Mouse (Mus musculus): ENCODE measurements at regions not wholly inside any gene's neighbourhood (a gene's known extent, or its start where the extent isn't known, plus 50 kb on each side); places are given as distances from the start of the nearest gene placed in this dataset.
A peak's percentile ranks its signal among the peaks of the same experiment; 100 is the strongest.

DNA sequence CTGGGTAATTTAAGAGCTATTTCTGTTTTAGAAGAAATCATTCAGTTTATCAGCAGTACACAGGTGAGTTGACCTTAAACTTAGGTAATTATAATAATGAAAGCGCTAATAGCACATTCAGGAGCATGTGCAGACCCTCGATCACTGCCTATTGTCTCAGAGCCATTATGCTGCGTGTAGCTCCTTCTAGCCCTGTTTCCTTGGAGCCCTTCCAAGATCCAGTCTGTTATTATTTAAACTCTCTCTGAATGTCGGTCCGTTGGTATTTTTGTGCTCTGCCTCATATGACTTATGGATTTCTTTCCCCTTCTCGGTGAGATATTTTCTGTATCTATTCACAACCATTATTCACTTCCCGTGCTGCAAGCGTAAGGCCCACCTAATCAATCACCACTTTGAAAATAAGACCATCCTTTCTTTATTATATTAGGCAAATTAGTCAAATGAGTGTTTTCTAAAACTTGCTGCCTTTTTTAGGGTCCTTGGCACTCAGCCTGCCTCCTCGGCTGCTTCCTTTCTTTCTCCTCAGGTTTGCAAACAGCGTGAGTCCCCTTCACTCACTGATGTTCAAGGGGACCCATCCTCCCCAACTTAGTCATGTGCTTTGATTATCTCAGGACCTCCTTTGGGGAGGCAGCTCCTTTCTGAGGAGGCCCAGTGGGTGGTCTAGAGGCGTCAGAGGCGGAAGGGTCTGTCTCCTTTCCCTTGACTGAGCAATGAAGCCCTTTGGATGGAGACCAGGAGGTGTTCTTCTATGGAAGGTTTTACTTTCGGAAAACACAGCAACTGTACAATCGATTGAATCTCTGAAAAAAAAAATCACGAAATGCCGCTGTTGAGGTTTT is 152.9 kb downstream of the Cdca7 start:
- H3K9ac ChIP-seq (ENCODE audit: low read depth, low read length) = no peak overlapping the region
- H3K36me3 ChIP-seq (ENCODE audit: control insufficient read depth, insufficient read depth, low read length) = no peaks in the 10 kb centered on the region
- peaks cover 5% of the 10 kb centered on the region; the same call in 1 of the 2 replicates for H3K4me1 ChIP-seq (ENCODE audit: control insufficient read depth, insufficient read depth, low read length)
- H3K27ac ChIP-seq (ENCODE audit: low read depth, low read length) = peak overlapping the region; percentile 17; the same call in 1 of the 2 replicates
- WGBS = 57% methylated on average over 16 of the region's 16 CpGs
- H3K4me2 ChIP-seq (replicated peaks; ENCODE audit: low read depth, low read length) = peak overlapping the region; percentile 17; the same call in 1 of the 2 replicates
- ATAC-seq (ENCODE audit: low FRiP score, low TSS enrichment) = no peak
- no peaks in the 10 kb centered on the region for H3K27me3 ChIP-seq (ENCODE audit: control insufficient read depth, insufficient read depth, low read length)
- no peaks in the 10 kb centered on the region for H3K9me3 ChIP-seq (ENCODE audit: control insufficient read depth, low read length)
- H3K4me3 ChIP-seq (ENCODE audit: low read length) = no peak overlapping the region

DNA sequence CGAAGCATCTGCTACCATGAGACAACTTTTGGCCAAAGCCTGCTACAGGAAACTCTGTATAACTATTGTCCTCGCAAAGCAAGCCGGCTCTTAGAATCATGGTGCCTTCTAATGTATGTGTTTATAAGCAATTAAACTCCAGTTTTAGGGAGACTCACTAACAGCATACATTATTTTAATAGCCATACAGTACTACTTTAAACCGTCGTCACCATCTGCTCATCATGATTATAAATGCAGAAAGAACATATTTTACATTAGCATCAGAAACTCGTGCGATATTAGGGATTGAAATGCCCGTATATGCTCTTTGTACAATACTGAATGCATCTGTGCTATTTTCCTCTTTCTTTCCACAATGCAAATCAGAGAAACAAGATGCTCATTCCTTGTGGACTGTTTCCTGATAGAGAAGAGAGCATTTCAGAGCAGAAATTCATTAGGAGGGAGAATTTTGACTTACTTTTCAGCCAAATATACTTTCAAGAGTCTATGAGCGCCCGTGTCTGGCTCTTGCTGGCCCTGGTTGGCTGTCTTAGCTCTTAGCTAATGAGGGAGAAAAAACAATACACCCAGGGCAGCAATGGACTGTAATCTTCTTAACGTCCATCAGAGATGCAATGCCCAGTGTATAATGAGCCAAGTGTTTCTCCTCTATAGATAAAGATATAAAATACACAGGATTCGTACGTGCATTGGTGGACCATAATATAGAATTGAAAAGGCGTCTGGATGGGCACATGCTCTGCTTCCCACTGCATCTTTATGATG is 153.9 kb downstream of the Cdca7 start:
- H3K27ac ChIP-seq (ENCODE audit: low read depth, low read length) = no peak overlapping the region
- no peak overlapping the region for H3K9ac ChIP-seq (ENCODE audit: low read depth, low read length)
- no peak overlapping the region for H3K4me3 ChIP-seq (ENCODE audit: low read length)
- 86% methylated on average over 14 of the region's 14 CpGs for WGBS
- ATAC-seq (ENCODE audit: low FRiP score, low TSS enrichment) = no peak
- H3K4me1 ChIP-seq (ENCODE audit: control insufficient read depth, insufficient read depth, low read length) = peaks cover 5% of the 10 kb centered on the region; the same call in 1 of the 2 replicates
- no peaks in the 10 kb centered on the region for H3K9me3 ChIP-seq (ENCODE audit: control insufficient read depth, low read length)
- no peaks in the 10 kb centered on the region for H3K27me3 ChIP-seq (ENCODE audit: control insufficient read depth, insufficient read depth, low read length)
- H3K36me3 ChIP-seq (ENCODE audit: control insufficient read depth, insufficient read depth, low read length) = no peaks in the 10 kb centered on the region
- H3K4me2 ChIP-seq (replicated peaks; ENCODE audit: low read depth, low read length) = no peak overlapping the region

DNA sequence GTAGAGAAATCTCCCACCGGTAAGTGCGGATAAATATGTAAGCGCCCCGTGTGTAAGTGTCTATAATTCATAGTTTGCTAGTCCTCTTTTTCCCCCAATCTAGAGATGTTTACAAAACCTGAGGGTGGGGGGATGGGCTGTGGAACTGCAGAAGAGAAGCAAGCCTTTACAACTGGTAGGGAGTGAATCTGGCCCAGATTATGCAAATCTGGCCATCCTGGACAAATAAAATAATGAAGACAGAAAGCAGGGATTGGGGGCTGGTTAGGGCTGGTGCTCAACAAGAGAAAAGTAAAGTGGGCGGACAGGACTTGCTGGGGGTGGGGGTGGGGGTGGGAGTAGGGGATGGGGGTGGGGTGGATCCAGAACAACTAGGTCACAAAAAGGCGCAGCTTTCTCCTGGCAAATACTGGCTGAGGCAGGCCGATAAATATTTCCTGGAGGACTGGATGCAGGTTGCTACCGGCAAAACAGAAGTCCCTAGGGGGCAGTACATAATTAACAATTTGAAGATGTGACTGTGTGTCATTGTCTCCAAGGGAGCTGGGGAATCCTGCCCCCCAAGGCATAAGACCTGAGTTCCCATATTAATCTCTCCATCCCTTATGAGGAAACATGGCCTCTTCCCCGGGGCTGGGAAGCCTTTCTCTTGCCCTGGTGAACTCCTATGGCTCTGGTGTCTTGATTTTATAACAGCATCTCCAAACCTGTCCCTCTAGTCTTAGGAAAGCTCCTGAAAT is 162.1 kb downstream of the Cdca7 start:
- no peaks in the 10 kb centered on the region for H3K9me3 ChIP-seq (ENCODE audit: control insufficient read depth, low read length)
- H3K27ac ChIP-seq (ENCODE audit: low read depth, low read length) = no peak overlapping the region
- no peaks in the 10 kb centered on the region; the same call in 1 of the 2 replicates for H3K27me3 ChIP-seq (ENCODE audit: control insufficient read depth, insufficient read depth, low read length)
- no peak overlapping the region for H3K4me2 ChIP-seq (replicated peaks; ENCODE audit: low read depth, low read length)
- no peak for ATAC-seq (ENCODE audit: low FRiP score, low TSS enrichment)
- no peak overlapping the region for H3K4me3 ChIP-seq (ENCODE audit: low read length)
- H3K9ac ChIP-seq (ENCODE audit: low read depth, low read length) = no peak overlapping the region
- 61% methylated on average over 9 of the region's 9 CpGs for WGBS
- no peaks in the 10 kb centered on the region for H3K36me3 ChIP-seq (ENCODE audit: control insufficient read depth, insufficient read depth, low read length)
- H3K4me1 ChIP-seq (ENCODE audit: control insufficient read depth, insufficient read depth, low read length) = no peaks in the 10 kb centered on the region

DNA sequence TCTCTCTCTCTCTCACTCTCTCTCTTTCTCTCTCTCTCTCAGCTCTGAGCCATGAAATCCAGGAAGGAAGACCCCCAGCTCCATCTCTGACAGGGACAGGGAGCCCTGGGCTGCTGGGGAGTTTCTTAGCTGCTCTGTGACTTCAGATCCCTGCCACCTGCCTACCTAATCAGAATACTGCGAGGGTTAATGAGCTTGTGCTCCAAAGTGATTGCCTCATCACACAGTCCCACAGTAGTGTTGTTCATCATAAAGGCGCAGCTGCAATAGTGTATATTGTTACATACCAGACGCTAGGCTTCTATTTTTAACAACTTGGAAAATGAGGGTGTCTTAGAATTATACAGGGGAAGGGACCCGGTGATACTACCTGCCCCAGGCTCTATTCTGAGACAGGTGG is 163.1 kb downstream of the Cdca7 start:
- Histone ChIP-seq H3K27ac (ENCODE audit: low read depth, low read length) (no peak overlapping the region), H3K27me3 (ENCODE audit: control insufficient read depth, insufficient read depth, low read length) (no peaks in the 10 kb centered on the region; the same call in 1 of the 2 replicates), H3K4me2 (replicated peaks; ENCODE audit: low read depth, low read length) (no peak overlapping the region), H3K4me1 (ENCODE audit: control insufficient read depth, insufficient read depth, low read length) (no peaks in the 10 kb centered on the region), H3K36me3 (ENCODE audit: control insufficient read depth, insufficient read depth, low read length) (no peaks in the 10 kb centered on the region), H3K4me3 (ENCODE audit: low read length) (no peak overlapping the region), H3K9ac (ENCODE audit: low read depth, low read length) (no peak overlapping the region), H3K9me3 (ENCODE audit: control insufficient read depth, low read length) (no peaks in the 10 kb centered on the region)
- WGBS = 59% methylated on average over 4 of the region's 4 CpGs
- ATAC-seq (ENCODE audit: low FRiP score, low TSS enrichment) = no peak

DNA sequence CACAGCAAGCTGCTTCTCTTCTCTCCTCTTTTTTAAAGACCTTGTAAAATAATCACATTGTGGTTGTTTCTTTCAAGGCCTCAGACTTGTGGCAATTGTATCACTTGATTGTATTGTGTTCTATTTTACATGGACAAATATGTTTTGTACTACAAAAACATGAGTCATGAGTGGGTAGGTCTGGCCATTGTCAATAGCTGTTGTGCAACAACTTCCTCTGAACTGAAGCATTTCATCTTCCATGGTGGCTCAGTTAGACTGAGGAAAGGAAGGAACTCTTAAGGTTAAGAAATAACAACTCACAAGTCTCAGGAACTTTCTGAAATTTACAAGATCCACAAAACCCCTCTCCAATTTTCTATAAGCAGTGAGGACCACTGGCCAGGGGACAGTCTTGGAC is 165.3 kb downstream of the Cdca7 start:
- H3K27me3 ChIP-seq (ENCODE audit: control insufficient read depth, insufficient read depth, low read length) = no peaks in the 10 kb centered on the region; the same call in 1 of the 2 replicates
- H3K4me2 ChIP-seq (replicated peaks; ENCODE audit: low read depth, low read length) = no peak overlapping the region
- no peak overlapping the region for H3K27ac ChIP-seq (ENCODE audit: low read depth, low read length)
- ATAC-seq (ENCODE audit: low FRiP score, low TSS enrichment) = no peak
- no peak overlapping the region for H3K4me3 ChIP-seq (ENCODE audit: low read length)
- H3K9ac ChIP-seq (ENCODE audit: low read depth, low read length) = no peak overlapping the region
- H3K36me3 ChIP-seq (ENCODE audit: control insufficient read depth, insufficient read depth, low read length) = no peaks in the 10 kb centered on the region
- no peaks in the 10 kb centered on the region for H3K9me3 ChIP-seq (ENCODE audit: control insufficient read depth, low read length)
- H3K4me1 ChIP-seq (ENCODE audit: control insufficient read depth, insufficient read depth, low read length) = no peaks in the 10 kb centered on the region

DNA sequence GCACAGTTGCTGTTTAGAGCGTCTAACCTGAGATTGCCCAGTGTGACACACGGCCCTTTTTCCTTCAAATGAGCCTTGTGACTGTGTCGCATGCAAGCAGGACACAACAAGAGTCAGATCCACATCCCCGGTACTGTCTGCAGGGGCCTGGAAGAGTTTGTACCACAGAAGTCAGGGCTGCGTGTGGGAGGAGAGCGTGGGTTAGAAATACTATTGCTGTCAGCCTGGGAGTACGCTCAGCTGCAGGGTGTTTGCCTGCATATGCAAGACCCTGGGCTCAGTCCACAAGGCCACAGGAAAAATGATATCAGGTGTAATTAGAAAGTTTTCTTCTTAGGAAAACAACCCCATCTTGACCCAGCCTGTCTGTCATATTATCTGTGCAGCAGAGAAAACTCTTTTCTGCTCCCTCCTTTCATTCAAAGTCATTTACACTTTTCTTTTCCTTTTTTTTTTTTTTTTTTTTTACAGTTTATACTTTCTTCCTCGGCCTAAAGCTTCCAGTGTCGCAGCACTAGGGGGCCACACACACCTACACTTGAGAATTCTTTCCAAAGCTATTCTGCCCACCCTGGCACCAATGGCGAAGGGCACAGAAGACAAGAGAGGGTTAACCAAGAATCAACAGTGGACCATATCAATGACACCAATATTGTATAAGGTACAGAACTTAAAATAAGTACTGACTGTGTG is 168.3 kb downstream of the Cdca7 start:
- H3K27me3 ChIP-seq (ENCODE audit: control insufficient read depth, insufficient read depth, low read length) = no peaks in the 10 kb centered on the region; the same call in 1 of the 2 replicates
- no peaks in the 10 kb centered on the region for H3K9me3 ChIP-seq (ENCODE audit: control insufficient read depth, low read length)
- no peak for ATAC-seq (ENCODE audit: low FRiP score, low TSS enrichment)
- no peaks in the 10 kb centered on the region for H3K4me1 ChIP-seq (ENCODE audit: control insufficient read depth, insufficient read depth, low read length)
- no peak overlapping the region for H3K9ac ChIP-seq (ENCODE audit: low read depth, low read length)
- no peak overlapping the region for H3K27ac ChIP-seq (ENCODE audit: low read depth, low read length)
- WGBS = 49% methylated on average over 10 of the region's 10 CpGs
- no peak overlapping the region for H3K4me3 ChIP-seq (ENCODE audit: low read length)
- H3K36me3 ChIP-seq (ENCODE audit: control insufficient read depth, insufficient read depth, low read length) = no peaks in the 10 kb centered on the region
- H3K4me2 ChIP-seq (replicated peaks; ENCODE audit: low read depth, low read length) = no peak overlapping the region

DNA sequence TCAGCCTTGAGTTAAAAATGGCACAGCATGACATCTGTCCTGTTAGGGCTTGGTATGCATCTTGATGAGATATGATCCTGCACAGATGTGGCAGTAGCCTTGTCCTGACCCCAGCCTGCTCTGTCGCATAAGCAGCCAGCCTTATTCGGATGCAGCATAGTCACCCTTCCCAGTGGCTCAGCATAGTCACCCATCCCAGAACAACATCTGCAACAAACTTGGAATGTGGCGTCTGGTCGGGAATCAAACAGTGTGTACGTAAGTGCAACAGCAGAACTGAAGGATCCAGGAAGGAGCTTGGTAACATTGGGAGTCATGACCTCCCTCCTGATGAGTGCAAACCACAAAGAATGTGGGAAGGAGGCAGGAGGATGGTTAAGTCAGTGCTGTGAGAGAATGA is 171.7 kb downstream of the Cdca7 start:
- Histone ChIP-seq H3K4me2 (replicated peaks; ENCODE audit: low read depth, low read length) (no peak overlapping the region), H3K9ac (ENCODE audit: low read depth, low read length) (no peak overlapping the region), H3K27me3 (ENCODE audit: control insufficient read depth, insufficient read depth, low read length) (no peaks in the 10 kb centered on the region), H3K4me3 (ENCODE audit: low read length) (no peak overlapping the region), H3K27ac (ENCODE audit: low read depth, low read length) (no peak overlapping the region), H3K4me1 (ENCODE audit: control insufficient read depth, insufficient read depth, low read length) (no peaks in the 10 kb centered on the region), H3K9me3 (ENCODE audit: control insufficient read depth, low read length) (no peaks in the 10 kb centered on the region), H3K36me3 (ENCODE audit: control insufficient read depth, insufficient read depth, low read length) (no peaks in the 10 kb centered on the region)
- no peak for ATAC-seq (ENCODE audit: low FRiP score, low TSS enrichment)
- WGBS = 72% methylated on average over 5 of the region's 5 CpGs

DNA sequence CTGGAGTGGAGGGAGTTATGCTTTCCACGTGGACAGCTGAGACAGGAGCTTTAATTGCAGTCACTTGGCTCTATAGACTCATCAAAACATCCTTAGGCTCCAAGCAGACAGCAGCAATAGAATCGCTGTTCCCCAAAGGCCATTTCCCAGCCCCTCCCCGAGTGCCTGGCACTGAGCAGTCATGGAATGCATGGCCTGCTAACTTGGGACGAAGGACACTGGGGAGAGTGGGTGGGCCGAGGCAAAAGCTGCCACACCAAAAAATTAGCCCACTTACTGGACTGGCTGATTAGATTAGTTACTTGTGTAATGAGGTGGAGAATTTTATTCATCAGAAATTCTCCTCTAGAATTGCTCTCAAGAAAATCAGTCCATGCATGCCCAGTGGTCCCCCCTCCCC is 172.3 kb downstream of the Cdca7 start:
- Histone ChIP-seq H3K36me3 (ENCODE audit: control insufficient read depth, insufficient read depth, low read length) (no peaks in the 10 kb centered on the region), H3K27ac (ENCODE audit: low read depth, low read length) (no peak overlapping the region), H3K27me3 (ENCODE audit: control insufficient read depth, insufficient read depth, low read length) (no peaks in the 10 kb centered on the region), H3K4me1 (ENCODE audit: control insufficient read depth, insufficient read depth, low read length) (no peaks in the 10 kb centered on the region), H3K9ac (ENCODE audit: low read depth, low read length) (no peak overlapping the region), H3K4me2 (replicated peaks; ENCODE audit: low read depth, low read length) (no peak overlapping the region), H3K9me3 (ENCODE audit: control insufficient read depth, low read length) (no peaks in the 10 kb centered on the region), H3K4me3 (ENCODE audit: low read length) (no peak overlapping the region)
- ATAC-seq (ENCODE audit: low FRiP score, low TSS enrichment) = no peak
- 51% methylated on average over 5 of the region's 5 CpGs for WGBS

Measured in kidney, embryonic 14.5 days (tissue).